Mouse (Mus musculus): Measurements from ENCODE around the gene Slc37a3. TPM values are rescaled to one million over a fixed set of nuclear protein-coding genes. Genes with fewer than 3 reads are reported as not detected.

Slc37a3 gene
- polyA plus RNA-seq (2012; rRNA removed), result 8.8 TPM in 2 replicates

GRCm38 (mm10) chr6:39377311-39377827 is at the start of gene Slc37a3:
Gene Slc37a3 (minus strand): TSS chr6:39377675.

GRCm38 (mm10) chr6:39419851-39420721 is 42.6 kb upstream of the Slc37a3 start, which contains the start of gene Mkrn1:
Gene Mkrn1 (minus strand): TSS chr6:39420462.

DNA sequence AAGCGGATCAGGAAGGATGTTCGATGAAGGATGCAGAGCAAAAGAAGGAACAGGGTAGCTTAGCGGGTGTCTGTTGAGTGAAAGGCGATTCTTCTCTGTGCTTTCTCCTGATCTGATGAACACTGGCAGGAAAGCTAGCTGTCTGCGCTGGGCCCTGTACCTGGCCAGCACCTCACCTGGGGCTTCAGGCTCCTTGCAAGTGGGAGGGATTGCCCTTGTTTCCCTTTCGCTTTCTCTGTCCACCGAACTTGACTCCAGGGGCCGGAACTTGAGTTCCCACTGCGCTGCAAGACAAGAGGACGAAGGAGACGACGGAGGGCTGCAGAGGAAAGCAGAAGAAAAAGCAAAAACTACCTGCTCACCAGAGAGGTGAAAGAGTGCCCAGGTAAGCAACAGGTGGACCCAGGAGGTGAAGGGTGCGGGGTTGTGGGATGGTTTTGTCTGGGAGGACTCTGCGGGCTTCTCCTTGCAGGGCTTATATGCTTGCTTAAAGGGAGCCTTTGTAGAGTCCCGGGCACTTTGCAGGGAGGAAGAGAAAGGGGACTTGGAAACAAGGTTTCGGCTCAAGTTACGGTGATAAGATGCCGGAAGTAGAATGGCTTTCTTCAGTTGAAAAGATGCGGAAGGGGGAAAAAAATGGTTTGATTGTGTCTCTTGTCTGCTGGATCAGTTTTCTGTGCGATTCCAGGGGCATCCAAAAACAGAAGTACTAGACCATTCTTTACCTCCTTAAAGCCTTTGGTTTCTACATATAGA is 3.8 kb upstream of the Slc37a3 start, which contains the start of gene Rab19:
Gene Rab19, plus strand, starts transcription at position 51 of the 756 bp plus-strand sequence.

Other genes with a start within 250 kb of the Slc37a3 start
- 4.3 and 5.2 TPM in 2 replicates for gene Kdm7a, start 170.9 kb downstream of the Slc37a3 start, polyA plus RNA-seq (2012; rRNA removed)
- 0.32 and 0.43 TPM in 2 replicates for gene Rab19, start 3.5 kb upstream of the Slc37a3 start, polyA plus RNA-seq (2012; rRNA removed)
- gene Mkrn1, start 42.8 kb upstream of the Slc37a3 start, polyA plus RNA-seq (2012; rRNA removed), result 120 and 128 TPM in 2 replicates
- gene Dennd2a, start 180.2 kb upstream of the Slc37a3 start, polyA plus RNA-seq (2012; rRNA removed), result 2.2 and 2.6 TPM in 2 replicates
- gene Adck2, start 196.2 kb upstream of the Slc37a3 start, polyA plus RNA-seq (2012; rRNA removed), result 4.0 and 4.3 TPM in 2 replicates
- 0.55 and 0.91 TPM in 2 replicates for gene Gm42420, start 208.1 kb upstream of the Slc37a3 start, polyA plus RNA-seq (2012; rRNA removed)
- gene Ndufb2, start 214.9 kb upstream of the Slc37a3 start, polyA plus RNA-seq (2012; rRNA removed), result 120 and 131 TPM in 2 replicates

All from liver, embryonic 18 days (tissue).